Mouse (Mus musculus): ENCODE data around the gene Rnf133.

DNA sequence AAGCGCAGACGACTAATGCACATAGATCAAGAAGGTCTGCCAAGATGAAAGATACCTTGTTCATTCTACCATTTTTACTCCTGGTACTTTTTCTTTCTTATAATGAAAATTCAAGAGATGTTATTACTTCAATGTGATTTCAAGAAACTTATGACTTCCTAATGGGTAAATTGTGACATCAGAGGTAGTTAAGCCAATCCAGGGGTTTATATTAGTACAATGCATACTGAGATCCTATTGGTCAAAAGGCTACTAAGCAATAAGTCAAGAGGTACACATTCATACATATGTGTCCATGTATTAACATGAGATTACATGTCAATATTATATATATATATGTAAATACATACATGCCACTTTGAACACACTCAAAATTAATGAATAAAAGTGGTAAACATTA lies 4.9 kb upstream of the Rnf133 start, which contains the start of gene Rnf148:
- no peak for TF ChIP-seq CTCF (IDR thresholded peaks at IDR 0.05; ENCODE audit: control insufficient read depth, insufficient read depth, insufficient read length)
- no peak for TF ChIP-seq USF1 (IDR thresholded peaks at IDR 0.05; ENCODE audit: low read depth)
- TF ChIP-seq CEBPB (IDR thresholded peaks at IDR 0.05; ENCODE audit: low read depth) = no peak
